Mouse (Mus musculus): ENCODE results near the gene Lifr.

- TF ChIP-seq CTCF (IDR thresholded peaks at IDR 0.05; ENCODE audit: extremely low read depth, insufficient read depth, insufficient read length, insufficient replicate concordance) (no peak), POLR2A (IDR thresholded peaks at IDR 0.05; ENCODE audit: low read depth, low read length) (no peak)
These were observed 115.7 kb downstream of the Lifr start for GRCm38 (mm10) chr15:7206110-7206509.

Data from spleen, adult 2 months (tissue).